Mouse (Mus musculus) kidney, postnatal 14 days (tissue): Measurements from ENCODE around the gene Aym1.
A peak's percentile ranks its signal among the peaks of the same experiment; 100 is the strongest.
"Not testable (repeated sequence)": the region's sequence is repeated elsewhere in the genome, so short reads cannot be mapped to it uniquely, and the experiment has no call there.

Source experiments
- DNase-seq: peaks from one replicate; pipeline ENCODE4 v3.0.0; 2022; ENCODE audit warnings: mixed read lengths

Gene Aym1

DNA sequence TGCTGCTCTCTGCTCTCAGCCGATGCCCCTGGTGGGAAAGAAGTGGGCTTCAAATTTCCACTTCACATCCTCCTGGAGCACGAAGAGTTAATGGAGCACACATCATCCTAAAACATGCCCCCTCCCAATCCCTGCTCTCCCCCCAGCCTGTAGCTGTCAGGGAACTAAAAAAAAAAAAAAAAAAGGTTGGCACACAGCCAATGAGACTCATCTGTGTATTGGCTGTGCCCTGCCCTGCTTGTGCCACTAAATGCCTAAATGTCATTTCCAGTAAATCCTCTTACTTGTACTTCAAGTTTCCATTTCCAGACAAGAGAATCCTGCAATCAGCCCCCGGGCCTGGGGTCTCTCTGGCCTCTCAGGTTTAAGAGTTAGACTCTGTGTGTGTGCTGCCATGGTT is 562 bp downstream of the Aym1 start:
- no peak for DNase-seq

DNA sequence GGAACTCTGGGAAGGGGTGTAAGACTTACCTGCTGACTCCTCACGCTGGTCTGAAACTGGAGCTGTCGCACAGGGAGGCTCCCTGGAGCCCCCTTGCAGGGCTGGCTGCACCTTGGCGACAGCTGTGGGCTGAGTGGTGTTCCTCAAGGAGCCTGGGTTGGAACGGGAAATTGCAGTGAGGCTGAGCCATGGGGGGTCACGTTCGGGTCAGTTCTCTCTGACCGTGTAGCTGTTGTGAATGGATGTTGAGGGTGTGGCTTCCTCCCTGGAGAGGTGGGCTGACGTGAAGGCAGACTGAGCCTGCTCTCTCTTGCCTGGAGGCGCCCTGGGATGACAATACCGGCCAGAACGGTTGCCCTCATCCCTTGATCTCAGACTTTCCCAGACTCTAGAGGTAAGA is 1.7 kb downstream of the Aym1 start:
- peak; percentile 43 for DNase-seq

DNA sequence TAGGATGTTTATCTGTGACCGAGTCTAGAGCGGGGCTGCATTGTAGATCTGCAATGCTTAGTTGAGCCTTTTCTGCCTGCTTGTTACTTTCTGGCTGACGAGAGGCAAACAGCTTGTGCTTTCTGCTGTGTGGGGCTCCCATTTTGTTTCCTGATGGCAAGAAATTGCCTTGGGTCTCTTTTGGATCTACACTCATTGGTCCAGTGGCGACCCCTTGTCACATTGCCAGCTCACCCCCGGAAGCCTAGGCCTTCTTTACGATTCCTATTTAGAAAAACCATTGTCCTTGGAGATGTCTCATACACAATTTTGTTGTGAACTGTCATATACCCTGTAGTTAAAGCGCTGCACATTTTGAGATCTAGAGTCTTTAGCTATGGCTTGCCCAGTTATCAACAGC is 4.2 kb downstream of the Aym1 start:
- DNase-seq: no peak

DNA sequence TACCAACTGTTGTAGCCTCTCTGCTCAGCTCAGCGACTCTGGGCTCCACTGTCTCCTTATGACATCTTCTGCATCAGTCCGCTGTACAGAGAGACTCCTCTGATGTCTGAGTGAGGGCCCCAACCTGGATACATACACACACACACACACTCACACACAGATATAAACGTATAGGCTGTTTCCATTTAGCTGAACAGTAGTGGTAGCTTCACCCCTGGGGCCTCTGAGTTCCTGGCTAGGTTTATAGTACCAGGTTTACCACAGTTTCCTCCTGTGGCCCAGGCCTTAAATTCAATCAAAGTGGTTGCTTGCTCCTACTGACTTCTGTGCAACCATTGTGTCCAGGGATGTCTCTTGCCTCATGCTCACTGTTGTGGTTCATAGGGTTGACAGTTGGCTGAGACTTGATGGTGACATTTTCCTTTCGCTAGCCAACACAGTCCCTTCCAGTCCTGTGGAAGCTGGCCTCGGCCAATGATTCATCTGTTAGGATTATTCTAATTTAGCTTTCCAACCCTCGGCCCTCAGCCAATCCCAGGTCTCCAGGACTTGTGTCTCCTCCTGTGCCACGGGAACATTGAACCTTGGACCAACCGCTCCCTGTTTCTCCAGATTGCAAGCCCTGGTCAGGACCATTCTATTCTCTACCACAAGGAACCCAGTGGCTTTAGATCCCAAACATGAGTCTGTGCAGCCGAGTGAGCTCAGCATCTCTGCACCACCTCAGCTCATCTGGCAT is 5.3 kb downstream of the Aym1 start:
- DNase-seq: no peak

DNA sequence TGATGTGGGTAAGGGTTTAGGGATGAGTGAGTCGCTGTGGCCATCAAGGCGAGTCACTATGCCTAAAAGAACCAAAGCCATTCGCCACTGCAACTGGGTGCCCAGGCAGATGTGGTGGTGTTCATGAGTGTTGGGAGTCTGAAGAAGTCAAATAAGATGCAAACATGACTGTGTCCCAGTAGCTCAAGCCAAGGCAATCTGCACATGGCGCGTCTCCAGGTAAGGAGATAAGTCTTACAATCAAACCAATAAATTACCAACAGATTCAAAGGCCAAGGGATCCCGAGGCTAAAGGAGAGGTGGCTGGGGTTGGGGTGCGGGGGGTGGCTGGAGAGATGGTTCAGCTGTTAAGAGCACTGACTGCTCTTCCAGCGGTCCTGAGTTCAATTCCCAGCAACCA is 6.1 kb downstream of the Aym1 start:
- no peak for DNase-seq

DNA sequence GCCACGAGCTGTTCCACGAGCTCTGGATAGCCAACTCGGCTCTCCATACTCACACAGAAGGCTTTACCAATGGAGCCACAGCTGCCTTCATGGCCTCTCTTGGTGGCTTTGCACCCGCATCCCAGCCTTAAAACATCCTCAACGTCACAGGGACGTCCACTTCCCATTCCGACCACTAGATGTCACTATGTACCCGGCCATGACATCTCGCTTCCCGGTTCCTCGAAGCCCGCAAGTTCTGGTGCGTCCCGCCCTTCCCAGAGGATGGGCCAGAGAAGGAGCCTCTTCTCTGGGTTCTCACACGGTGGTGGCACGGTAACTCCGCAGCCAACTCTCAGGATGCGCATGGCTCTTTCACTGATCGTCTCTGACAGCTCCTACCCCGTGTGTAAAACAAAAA is 8.8 kb downstream of the Aym1 start:
- DNase-seq: peak; percentile 82

DNA sequence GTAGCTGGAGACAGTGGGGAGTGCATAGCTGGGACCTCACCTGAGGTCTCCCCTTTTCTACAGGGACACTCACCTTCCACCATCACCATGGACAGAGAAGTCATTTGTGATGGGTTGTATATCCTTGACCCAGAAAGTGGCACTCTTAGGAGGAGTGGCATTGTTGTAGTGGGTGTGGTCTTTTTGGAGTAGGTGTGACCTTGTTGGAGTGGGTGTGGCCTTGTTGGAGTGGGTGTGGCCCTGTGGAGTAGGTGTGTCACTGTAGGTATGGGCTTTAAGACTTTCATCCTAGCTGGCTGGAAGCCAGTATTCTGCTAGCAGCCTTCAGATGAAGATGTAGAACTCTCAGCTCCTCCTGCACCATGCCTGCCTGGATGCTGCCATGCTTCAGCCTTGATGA is 10.6 kb downstream of the Aym1 start:
- DNase-seq: not testable (repeated sequence)

DNA sequence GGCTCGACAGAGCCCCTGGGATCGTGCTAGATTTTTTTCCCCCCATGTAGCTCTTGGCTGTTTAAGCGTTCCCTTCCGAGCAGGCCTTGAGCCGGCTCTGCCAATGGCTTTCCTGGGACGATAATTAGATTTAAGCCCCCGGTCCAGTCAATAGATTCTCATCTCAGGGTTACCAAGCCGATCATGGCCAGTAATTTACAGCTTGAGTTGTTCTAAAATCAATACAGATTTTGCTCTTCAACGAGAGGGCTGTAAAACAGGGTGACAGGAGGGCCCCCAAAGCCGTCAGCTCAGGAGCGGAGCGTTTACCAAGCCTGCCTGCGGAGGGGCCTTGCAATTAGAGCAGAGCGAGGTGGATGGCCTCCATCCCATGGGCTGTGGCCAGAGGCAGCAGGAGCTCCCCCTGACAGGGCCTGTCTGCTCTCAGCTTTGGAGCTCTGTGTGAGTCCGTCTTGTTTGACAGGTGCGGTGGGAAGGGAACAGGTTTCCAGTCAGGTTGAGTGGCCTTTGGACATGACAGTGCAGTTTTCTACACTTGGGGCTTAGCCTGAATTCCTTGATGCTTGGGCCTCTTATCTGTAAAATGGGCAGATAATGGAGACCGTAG is 12.3 kb downstream of the Aym1 start:
- DNase-seq: no peak

DNA sequence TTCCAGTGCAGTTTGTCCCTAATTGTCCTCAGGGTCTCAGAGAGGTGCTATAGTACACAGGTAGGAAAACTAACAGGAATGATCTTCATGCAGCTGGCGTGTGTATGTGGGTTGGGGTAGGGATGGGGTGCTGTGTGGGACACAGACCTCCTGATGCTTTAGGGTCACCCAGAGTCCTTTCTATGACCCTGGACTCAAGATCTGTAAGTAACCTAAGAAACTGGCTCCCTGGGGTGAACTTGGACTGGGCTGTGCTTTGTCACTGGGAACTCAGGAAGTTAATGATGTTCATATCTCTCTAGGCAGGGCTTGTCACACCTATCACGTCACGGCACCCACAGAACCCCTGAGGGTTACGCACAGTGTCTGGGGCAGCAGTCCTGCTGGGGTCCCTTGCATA is 15.4 kb downstream of the Aym1 start:
- DNase-seq: no peak

DNA sequence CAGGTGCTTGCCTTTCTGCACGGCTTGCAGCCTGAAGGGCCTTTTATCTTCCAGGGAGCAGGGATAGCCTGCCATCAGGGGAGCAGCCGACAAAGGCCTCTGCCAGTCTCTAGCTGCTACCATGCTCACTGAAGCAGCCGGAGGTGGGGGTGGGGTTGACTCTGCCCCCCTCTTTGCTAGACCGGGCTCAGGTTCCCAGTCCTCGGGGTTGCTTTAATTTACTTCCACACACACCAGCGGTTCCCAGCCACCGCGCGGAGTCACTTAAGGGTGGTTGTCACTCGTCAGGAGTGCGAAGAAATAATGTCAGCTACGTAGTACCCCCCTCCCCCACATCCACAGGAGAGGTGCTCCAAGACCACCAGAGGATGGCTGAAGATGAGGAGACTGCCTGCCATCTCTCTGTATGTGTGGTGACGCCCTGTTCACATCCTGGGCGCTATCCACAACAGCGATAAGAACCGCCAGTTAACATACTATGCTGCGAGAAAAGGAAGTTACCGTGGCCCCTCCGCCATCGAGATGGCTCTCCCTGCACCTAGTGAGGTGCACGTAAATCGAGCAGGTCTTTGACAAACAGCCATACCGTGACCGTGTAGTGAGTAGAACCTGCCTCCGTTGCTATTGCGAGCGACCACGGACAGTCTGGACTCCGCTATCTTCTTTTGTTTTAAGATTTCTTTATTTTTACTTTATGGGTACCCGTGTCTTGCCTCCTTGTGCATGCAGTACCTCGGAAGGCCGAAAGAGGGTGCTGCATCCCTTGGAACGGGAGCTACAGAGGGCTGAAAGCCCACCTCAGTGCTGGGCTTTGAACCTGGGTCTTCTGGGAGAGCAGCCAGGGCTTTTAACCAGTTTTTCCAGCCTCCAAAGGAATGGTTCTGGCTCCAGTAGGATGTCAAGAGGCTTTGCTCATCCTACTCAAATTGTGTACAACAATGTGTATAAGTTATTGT is 16.2 kb downstream of the Aym1 start:
- peak; percentile 51 for DNase-seq

DNA sequence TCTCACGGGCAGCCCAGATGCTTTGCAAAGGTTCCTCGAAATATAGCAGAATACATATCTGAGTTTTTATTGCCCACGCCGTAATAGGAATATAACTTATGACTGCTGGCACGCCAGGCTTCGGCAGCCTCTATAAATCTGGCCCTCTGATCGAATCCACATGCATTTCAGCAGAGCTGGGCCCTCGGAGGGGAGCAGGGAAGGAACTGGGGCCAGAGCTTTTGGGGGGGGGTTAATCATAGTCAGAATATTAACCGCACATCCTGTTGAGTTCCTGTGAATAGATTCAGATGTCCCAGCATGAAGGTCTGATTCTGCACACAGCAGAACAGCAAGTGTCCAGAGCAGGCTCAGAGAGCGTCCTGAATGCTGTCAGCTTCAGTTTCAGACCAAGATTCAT is 17.2 kb downstream of the Aym1 start:
- DNase-seq: no peak

DNA sequence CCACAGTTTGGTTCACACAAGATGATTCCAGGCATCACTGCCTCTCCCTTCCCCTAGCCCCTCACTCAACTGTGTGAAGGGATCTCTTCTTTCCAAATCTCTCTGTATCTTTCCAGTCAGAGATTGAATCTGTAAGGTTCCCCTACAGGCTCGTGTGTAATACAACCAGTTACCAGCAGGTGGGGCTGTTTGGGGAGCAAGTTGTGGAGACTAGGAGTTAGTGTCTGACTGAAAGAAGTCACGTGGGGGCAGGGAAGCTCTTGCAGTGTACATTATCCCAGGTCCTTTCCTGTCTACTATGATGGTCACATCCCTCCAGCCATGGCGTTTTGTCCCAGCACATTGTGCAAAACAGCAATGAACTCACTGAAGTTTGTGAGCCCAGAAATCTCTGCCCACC is 18.7 kb downstream of the Aym1 start:
- DNase-seq: peak; percentile 24

DNA sequence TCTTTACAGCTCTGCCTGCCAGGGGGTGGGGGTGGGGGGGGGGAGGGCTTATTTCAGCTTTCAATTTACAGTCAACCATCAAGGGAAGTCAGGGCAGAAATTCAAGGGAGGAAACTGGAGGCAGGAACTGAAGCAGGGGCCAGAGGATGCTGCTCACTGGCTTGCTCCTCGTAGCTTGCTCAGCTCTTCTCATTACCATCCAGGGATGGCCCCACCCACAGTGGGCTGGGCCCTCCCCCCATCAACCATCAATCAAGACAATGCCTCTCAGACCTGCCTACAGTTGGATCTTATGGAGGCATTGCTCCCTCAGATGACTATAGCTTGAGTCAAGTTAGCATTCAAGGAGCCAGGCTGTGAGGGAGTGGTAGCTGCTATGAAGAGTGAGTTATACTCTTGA is 19.2 kb downstream of the Aym1 start:
- DNase-seq: no peak

DNA sequence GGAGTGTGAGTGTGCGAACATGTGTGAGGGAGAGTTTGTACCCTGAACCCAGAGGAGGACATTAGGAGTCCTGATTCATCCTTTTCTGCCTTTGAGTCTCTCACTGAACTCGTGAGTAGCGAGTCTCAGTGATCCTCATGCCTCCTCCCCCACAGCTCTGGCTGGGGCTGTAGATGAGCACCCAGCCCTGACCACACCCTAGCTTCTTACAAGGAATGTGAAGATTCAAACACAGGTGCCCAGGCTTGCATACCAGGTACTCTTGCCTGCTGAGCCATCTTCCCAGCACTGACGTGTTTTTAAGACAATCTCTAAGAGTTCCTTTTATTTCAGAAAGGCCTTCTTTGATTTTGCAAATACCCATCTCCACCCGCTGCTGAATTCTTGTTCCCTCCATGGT is 22.3 kb downstream of the Aym1 start:
- no peak for DNase-seq

DNA sequence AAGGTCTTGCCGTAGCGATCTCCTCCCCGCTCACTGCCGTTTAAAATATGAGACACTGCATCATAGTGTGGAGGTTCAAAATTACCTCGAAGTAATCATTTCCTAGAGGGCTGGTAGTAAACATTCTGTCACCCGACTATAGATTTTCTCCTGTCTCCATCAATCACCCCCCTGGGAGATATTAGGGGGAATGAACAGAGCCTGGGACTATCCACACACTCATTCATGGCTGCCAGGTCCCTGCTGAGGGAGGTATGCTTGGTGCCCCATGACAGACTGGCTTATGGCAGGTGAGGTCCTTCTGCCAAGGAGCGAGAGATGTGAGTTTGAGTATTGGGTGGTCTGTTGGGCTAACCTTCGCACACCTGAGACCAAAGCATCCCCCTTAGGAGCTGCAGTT is 23.5 kb downstream of the Aym1 start:
- no peak for DNase-seq

DNA sequence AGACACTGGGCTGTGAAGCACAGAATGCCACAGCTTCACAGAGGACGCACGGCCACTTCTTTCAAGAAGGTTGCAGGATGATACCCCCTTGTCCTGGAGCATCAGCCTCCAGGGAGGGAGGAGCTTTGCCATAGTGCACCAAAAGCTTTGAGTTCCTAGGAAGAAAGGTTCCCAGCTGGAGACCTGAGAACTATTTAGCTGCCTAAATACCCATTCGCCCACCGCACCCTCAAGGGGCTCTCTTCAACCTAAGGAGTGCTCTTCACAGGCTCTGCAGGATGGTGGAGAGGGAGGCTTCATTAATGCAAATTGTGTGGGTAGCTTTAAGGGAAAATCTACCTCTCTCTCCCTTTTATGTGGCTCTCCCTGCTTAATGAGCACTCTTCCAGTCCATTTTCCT is 25.5 kb downstream of the Aym1 start:
- no peak for DNase-seq

DNA sequence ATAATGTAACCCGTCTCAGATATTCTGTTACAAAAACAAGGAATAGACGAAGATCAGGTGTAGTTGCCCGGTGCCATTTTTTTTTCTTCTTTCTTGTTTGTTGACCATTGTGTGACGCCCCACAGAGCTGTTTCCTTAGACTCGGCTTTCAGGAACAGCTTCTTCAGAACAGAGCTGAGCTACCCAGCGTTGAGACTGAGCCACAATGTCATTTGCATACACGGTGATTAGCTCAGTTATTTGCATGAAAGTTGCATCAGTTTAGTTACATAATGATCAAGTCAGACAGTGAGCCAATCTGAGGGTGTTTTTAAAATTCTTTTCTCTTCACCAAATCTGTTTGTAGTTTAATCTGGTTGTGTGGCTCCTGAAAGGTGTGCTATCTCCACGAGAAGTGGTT is 36.7 kb downstream of the Aym1 start:
- no peak for DNase-seq

DNA sequence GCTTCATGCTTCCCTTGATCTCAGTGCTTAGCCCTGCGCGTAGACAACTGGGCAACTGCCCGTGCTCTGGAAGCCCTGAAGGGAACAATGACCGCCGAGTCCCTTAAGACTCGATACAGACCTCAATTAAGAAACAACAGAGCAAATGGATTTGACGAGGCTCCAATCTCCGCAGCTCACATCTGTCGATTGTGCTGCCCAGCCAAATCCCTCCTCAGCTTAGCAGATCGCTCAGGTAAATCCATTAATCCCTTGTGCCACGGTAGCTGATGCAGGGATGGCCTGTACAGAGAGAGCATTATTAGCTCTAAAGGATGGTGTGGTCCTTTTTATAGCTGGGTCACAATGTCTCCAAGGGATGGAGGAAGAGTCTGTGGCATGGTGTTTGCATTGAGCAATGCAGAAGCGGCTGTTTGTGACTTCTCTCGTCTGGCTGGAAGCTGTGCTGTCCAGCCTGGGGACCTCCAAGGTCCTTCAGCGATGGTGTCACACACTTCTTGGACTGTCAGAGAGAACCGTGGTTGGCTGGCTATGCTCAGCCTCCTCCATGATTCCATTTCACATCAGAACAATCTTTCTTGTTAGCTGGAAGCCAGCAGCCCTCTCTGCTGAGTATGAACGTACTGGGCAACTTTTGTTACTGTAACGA is 39.3 kb downstream of the Aym1 start:
- no peak for DNase-seq

DNA sequence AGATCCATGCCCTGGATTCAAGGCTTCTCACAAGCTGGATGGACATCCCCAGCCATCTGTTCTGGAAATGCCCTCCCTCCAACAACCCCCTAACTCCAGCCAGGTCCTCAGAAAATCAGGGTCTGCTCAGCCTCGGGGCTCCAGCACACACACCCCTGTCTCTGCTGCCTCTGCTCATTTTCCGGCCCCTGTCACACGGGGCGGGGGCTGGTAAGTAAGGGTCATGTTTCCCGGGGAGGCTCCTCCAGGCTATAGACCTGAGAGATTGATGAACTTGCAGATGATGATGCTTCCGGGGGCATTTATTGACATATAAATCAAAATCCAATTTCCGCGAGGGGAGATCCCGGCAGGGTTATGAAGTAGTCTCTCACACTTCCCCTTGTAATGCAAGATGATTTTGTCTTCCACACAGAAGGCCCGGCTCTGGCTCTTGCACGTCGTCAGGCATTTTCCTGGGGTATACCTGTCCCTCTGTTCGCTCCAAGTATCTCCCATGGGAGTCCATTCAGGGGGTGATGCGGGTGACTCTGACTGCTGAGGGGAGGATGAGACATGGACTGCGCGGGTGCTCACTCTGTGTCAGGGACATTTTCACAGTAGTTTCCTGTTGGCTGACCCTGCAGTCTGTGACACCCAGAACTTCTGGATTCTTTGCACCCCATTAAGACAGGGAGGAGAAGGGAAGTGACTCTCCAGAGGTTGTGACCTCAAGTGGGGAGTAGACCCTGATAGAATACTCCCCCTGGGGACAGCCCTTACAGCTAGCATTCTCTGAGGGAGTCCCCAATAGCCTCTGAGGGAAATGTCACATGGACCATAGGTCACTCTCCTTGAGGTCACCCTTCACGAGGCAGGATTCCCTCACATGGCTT is 40.6 kb downstream of the Aym1 start:
- DNase-seq: no peak

DNA sequence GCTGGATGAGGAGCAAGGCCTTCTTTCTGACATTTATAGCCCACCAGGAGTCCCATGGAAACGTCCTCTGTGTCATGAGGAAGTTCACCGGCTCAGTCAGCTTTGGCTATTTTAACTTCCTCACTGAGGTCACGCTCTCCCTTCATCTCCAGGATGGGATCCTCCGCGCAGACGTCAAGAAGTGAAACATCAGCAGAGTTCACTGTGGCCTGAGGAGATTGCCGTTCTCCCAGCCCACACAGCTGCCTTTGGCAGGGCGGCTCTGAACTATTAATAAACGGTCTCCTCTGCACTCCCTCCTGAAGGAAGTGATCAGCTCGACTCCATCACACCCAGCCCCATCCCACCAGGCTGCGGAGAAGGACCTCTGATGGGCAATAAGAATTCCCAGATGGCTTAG is 45.6 kb downstream of the Aym1 start:
- peak; percentile 8 for DNase-seq

DNA sequence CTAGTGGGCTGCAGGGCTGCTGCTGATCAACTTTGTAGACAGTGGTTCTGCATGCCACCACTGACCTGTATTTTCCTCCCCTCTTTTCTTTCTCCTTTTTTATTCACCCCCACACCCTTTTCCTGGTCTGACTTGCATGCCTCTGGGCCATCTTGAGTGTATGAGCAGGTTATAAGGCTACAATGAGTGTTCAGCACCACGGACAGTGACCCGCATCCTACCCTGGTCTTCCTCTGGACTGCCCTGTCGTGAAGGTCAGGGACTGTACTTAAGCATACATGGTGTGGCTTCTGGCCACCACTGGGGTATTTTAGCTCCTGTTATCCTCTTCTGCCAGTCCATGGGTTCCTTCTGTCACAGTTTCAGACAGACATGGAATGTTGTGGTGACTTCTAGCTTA is 50.3 kb downstream of the Aym1 start:
- peak; percentile 61 for DNase-seq
